Mouse (Mus musculus): Measurements from ENCODE around the gene Plgrkt. TPM values are rescaled to one million over a fixed set of nuclear protein-coding genes. Genes with fewer than 3 reads are reported as not detected.

Gene Plgrkt
- polyA plus RNA-seq, 1 experiment from 2014 or later = 126 TPM

DNA sequence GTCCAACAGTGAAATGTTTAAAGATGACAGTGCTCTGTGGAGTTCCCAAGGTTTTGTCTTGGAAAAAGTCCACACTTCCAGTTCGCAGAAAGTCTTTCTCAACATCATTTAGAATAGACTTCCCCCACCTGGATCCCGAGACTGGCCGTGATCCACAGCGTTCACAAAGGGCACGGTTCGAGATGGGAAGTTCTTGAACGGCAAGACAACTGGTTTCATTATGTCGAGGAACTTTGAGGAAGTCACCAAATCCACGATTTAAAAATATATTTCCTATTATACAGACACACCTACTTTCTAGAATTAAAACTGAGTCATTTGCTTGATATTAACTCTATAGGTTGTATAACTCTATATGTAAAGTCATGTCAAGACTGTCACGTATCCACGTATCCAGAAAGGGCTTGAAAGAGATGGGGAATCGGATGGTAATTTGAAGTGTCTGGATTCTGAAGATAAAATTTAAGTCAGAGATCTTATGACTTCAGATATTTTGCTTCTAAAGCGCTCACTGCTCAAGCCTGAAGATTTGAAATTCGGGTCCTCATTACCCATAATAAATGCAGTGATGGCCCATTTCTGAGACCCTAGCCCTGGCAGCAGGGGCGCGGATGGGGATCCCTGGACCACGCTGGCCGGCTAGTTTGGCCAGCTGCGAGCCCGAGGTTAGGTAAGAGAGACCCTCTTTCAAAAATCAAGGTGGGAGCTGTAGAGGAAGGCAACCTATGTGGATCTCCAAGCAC lies 793 bp downstream of the Plgrkt start:
- Histone ChIP-seq H3K4me2 (ENCODE audit: low read length) (peak overlapping the region; percentile 80), H3K4me1 (replicated peaks; ENCODE audit: control insufficient read depth, insufficient read depth, low read length) (peaks cover 6% of the 10 kb centered on the region; the same call in 1 of the 2 replicates), H3K27ac (ENCODE audit: low read depth) (no peak overlapping the region), H3K36me3 (ENCODE audit: control insufficient read depth, insufficient read depth, low read length) (no peaks in the 10 kb centered on the region), H3K9me3 (ENCODE audit: control insufficient read depth, low read length) (no peaks in the 10 kb centered on the region), H3K27me3 (replicated peaks; ENCODE audit: control insufficient read depth, insufficient read depth, low read length) (no peaks in the 10 kb centered on the region), H3K9ac (ENCODE audit: low read length) (peak overlapping the region; percentile 27), H3K4me3 (ENCODE audit: low read depth, low read length) (peak overlapping the region; percentile 49)
- WGBS = 61% methylated on average over 20 of the region's 20 CpGs
- DNase-seq (ENCODE audit: low spot score) = no peak
- ATAC-seq (replicated peaks; ENCODE audit: low FRiP score, low TSS enrichment, low read depth) = 0 out of 2 replicates have a peak, but pooled peaks have one; percentile 28

GRCm38 (mm10) chr19:29365105-29365504 lies 2.1 kb downstream of the Plgrkt start:
- Histone ChIP-seq H3K9me3 (ENCODE audit: control insufficient read depth, low read length) (no peaks in the 10 kb centered on the region), H3K4me3 (ENCODE audit: low read depth, low read length) (no peak overlapping the region), H3K36me3 (ENCODE audit: control insufficient read depth, insufficient read depth, low read length) (no peaks in the 10 kb centered on the region), H3K9ac (ENCODE audit: low read length) (no peak overlapping the region), H3K27ac (ENCODE audit: low read depth) (no peak overlapping the region), H3K27me3 (replicated peaks; ENCODE audit: control insufficient read depth, insufficient read depth, low read length) (no peaks in the 10 kb centered on the region), H3K4me2 (ENCODE audit: low read length) (no peak overlapping the region), H3K4me1 (replicated peaks; ENCODE audit: control insufficient read depth, insufficient read depth, low read length) (peaks cover 16% of the 10 kb centered on the region)
- no peak for ATAC-seq (replicated peaks; ENCODE audit: low FRiP score, low TSS enrichment, low read depth)
- no peak for DNase-seq (ENCODE audit: low spot score)
- 30% methylated on average over 3 of the region's 3 CpGs for WGBS

GRCm38 (mm10) chr19:29364076-29364475 lies 3.1 kb downstream of the Plgrkt start:
- Histone ChIP-seq H3K9ac (ENCODE audit: low read length) (no peak overlapping the region), H3K27me3 (replicated peaks; ENCODE audit: control insufficient read depth, insufficient read depth, low read length) (no peaks in the 10 kb centered on the region), H3K9me3 (ENCODE audit: control insufficient read depth, low read length) (no peaks in the 10 kb centered on the region), H3K27ac (ENCODE audit: low read depth) (no peak overlapping the region), H3K4me1 (replicated peaks; ENCODE audit: control insufficient read depth, insufficient read depth, low read length) (peaks cover 20% of the 10 kb centered on the region), H3K4me2 (ENCODE audit: low read length) (no peak overlapping the region), H3K36me3 (ENCODE audit: control insufficient read depth, insufficient read depth, low read length) (peaks cover 2% of the 10 kb centered on the region; the same call in 1 of the 2 replicates), H3K4me3 (ENCODE audit: low read depth, low read length) (no peak overlapping the region)
- no peak for ATAC-seq (replicated peaks; ENCODE audit: low FRiP score, low TSS enrichment, low read depth)
- no peak for DNase-seq (ENCODE audit: low spot score)
- WGBS = 80% methylated on average over 5 of the region's 5 CpGs

DNA sequence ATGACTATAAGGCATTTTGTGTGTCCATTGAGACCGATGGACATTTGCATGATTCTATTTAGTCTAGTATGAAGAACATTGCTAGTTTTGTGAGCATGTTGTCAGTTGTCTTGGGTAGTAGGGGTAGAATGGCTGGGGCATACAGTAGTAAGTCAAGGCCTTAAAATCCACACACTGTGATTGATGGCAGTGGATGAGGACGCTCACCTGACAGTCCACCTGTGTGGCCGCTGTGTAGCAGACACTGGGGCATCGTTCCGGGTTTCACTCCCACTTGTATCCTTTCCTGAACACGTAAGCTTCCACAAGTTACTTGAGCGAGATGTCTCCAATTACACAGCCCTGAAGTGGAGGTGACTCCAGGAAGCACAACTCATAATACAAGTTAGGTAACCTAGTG lies 3.6 kb downstream of the Plgrkt start:
- DNase-seq (ENCODE audit: low spot score) = no peak

GRCm38 (mm10) chr19:29362173-29362930 lies 4.8 kb downstream of the Plgrkt start:
- Histone ChIP-seq H3K9ac (ENCODE audit: low read length) (peak overlapping the region; percentile 60; the same call in 1 of the 2 replicates), H3K4me2 (ENCODE audit: low read length) (peak overlapping the region; percentile 84), H3K36me3 (ENCODE audit: control insufficient read depth, insufficient read depth, low read length) (peaks cover 16% of the 10 kb centered on the region), H3K27me3 (replicated peaks; ENCODE audit: control insufficient read depth, insufficient read depth, low read length) (no peaks in the 10 kb centered on the region), H3K9me3 (ENCODE audit: control insufficient read depth, low read length) (no peaks in the 10 kb centered on the region), H3K4me1 (replicated peaks; ENCODE audit: control insufficient read depth, insufficient read depth, low read length) (peaks cover 20% of the 10 kb centered on the region), H3K27ac (ENCODE audit: low read depth) (no peak overlapping the region), H3K4me3 (ENCODE audit: low read depth, low read length) (peak overlapping the region; percentile 70)
- ATAC-seq (replicated peaks; ENCODE audit: low FRiP score, low TSS enrichment, low read depth) (0 out of 2 replicates have a peak, but pooled peaks have one; percentile 10), DNase-seq (ENCODE audit: low spot score) (no peak)
- 24% methylated on average over 13 of the region's 13 CpGs for WGBS

More for the DNA sequence above, 3.6 kb downstream of the Plgrkt start:
- H3K4me2 ChIP-seq (ENCODE audit: low read length) = no peak overlapping the region
- H3K27ac ChIP-seq (ENCODE audit: low read depth) = no peak overlapping the region
- peaks cover 20% of the 10 kb centered on the region for H3K4me1 ChIP-seq (replicated peaks; ENCODE audit: control insufficient read depth, insufficient read depth, low read length)
- peaks cover 7% of the 10 kb centered on the region; the same call in 1 of the 2 replicates for H3K36me3 ChIP-seq (ENCODE audit: control insufficient read depth, insufficient read depth, low read length)
- H3K27me3 ChIP-seq (replicated peaks; ENCODE audit: control insufficient read depth, insufficient read depth, low read length) = no peaks in the 10 kb centered on the region
- ATAC-seq (replicated peaks; ENCODE audit: low FRiP score, low TSS enrichment, low read depth) = no peak
- no peak overlapping the region for H3K9ac ChIP-seq (ENCODE audit: low read length)
- H3K4me3 ChIP-seq (ENCODE audit: low read depth, low read length) = no peak overlapping the region
- WGBS = 89% methylated on average over 7 of the region's 7 CpGs
- no peaks in the 10 kb centered on the region for H3K9me3 ChIP-seq (ENCODE audit: control insufficient read depth, low read length)

- ATAC-seq (replicated peaks; ENCODE audit: low FRiP score, low TSS enrichment, low read depth) = peak; percentile 99
- WGBS = 2% methylated on average over 33 of the region's 33 CpGs
These were observed 5.6 kb downstream of the Plgrkt start for GRCm38 (mm10) chr19:29361468-29362130.

GRCm38 (mm10) chr19:29360251-29360650 lies 6.9 kb downstream of the Plgrkt start:
- DNase-seq (ENCODE audit: low spot score) (no peak), ATAC-seq (replicated peaks; ENCODE audit: low FRiP score, low TSS enrichment, low read depth) (no peak)
- peaks cover 20% of the 10 kb centered on the region for H3K4me1 ChIP-seq (replicated peaks; ENCODE audit: control insufficient read depth, insufficient read depth, low read length)
- H3K4me2 ChIP-seq (ENCODE audit: low read length) = peak overlapping the region; percentile 84
- H3K4me3 ChIP-seq (ENCODE audit: low read depth, low read length) = no peak overlapping the region
- H3K9ac ChIP-seq (ENCODE audit: low read length) = no peak overlapping the region
- no peaks in the 10 kb centered on the region for H3K9me3 ChIP-seq (ENCODE audit: control insufficient read depth, low read length)
- 62% methylated on average over 5 of the region's 5 CpGs for WGBS
- H3K36me3 ChIP-seq (ENCODE audit: control insufficient read depth, insufficient read depth, low read length) = peaks cover 28% of the 10 kb centered on the region
- H3K27me3 ChIP-seq (replicated peaks; ENCODE audit: control insufficient read depth, insufficient read depth, low read length) = no peaks in the 10 kb centered on the region
- no peak overlapping the region for H3K27ac ChIP-seq (ENCODE audit: low read depth)

More at GRCm38 (mm10) chr19:29361468-29362130, 5.6 kb downstream of the Plgrkt start:
- no peak overlapping the region for H3K27ac ChIP-seq (ENCODE audit: low read depth)
- peaks cover 20% of the 10 kb centered on the region for H3K4me1 ChIP-seq (replicated peaks; ENCODE audit: control insufficient read depth, insufficient read depth, low read length)
- peak; percentile 86 for DNase-seq (ENCODE audit: low spot score)
- H3K27me3 ChIP-seq (replicated peaks; ENCODE audit: control insufficient read depth, insufficient read depth, low read length) = no peaks in the 10 kb centered on the region
- peak overlapping the region; percentile 70 for H3K4me3 ChIP-seq (ENCODE audit: low read depth, low read length)
- H3K4me2 ChIP-seq (ENCODE audit: low read length) = peak overlapping the region; percentile 84
- H3K9me3 ChIP-seq (ENCODE audit: control insufficient read depth, low read length) = no peaks in the 10 kb centered on the region
- H3K9ac ChIP-seq (ENCODE audit: low read length) = peak overlapping the region; percentile 60
- peaks cover 23% of the 10 kb centered on the region for H3K36me3 ChIP-seq (ENCODE audit: control insufficient read depth, insufficient read depth, low read length)

GRCm38 (mm10) chr19:29356281-29356680 lies 10.9 kb downstream of the Plgrkt start:
- no peak overlapping the region for H3K4me2 ChIP-seq (ENCODE audit: low read length)
- DNase-seq (ENCODE audit: low spot score) (no peak), ATAC-seq (replicated peaks; ENCODE audit: low FRiP score, low TSS enrichment, low read depth) (no peak)
- peaks cover 13% of the 10 kb centered on the region for H3K4me1 ChIP-seq (replicated peaks; ENCODE audit: control insufficient read depth, insufficient read depth, low read length)
- H3K27ac ChIP-seq (ENCODE audit: low read depth) = no peak overlapping the region
- WGBS = 86% methylated on average over 11 of the region's 11 CpGs
- H3K4me3 ChIP-seq (ENCODE audit: low read depth, low read length) = no peak overlapping the region
- no peak overlapping the region for H3K9ac ChIP-seq (ENCODE audit: low read length)
- H3K36me3 ChIP-seq (ENCODE audit: control insufficient read depth, insufficient read depth, low read length) = peaks cover 33% of the 10 kb centered on the region
- no peaks in the 10 kb centered on the region for H3K27me3 ChIP-seq (replicated peaks; ENCODE audit: control insufficient read depth, insufficient read depth, low read length)
- no peaks in the 10 kb centered on the region for H3K9me3 ChIP-seq (ENCODE audit: control insufficient read depth, low read length)

All from intestine, embryonic 14.5 days (tissue).